Mouse (Mus musculus) liver, embryonic 12.5 days (tissue): ENCODE results near the gene Siglech. TPM values are rescaled to one million over a fixed set of nuclear protein-coding genes. Genes with fewer than 3 reads are reported as not detected.
A peak's percentile ranks its signal among the peaks of the same experiment; 100 is the strongest.
"Not testable (repeated sequence)": the region's sequence is repeated elsewhere in the genome, so short reads cannot be mapped to it uniquely, and the experiment has no call there.

Experiments used
- ATAC-seq: fragments of 200-750 bp; cut with Nextera tagmentation; 2 replicates; pipeline ENCODE4 v1.8.0; 2017; ENCODE audit warnings: moderate number of reproducible peaks, mild to moderate bottlenecking, moderate library complexity
- H3K27ac ChIP-seq: fragments of 300-500 bp; sonication (generic); 2 replicates; pipeline ENCODE4 v1.5.1; 2016; ENCODE audit warnings: mild to moderate bottlenecking
- H3K27me3 ChIP-seq: fragments of 300-500 bp; sonication (generic); replicated peaks from 2 replicates; pipeline ENCODE4 v1.6.1; 2016; ENCODE audit warnings: mild to moderate bottlenecking, moderate library complexity
- H3K36me3 ChIP-seq: fragments of 300-500 bp; sonication (generic); 2 replicates; pipeline ENCODE4 v1.6.1; 2016; ENCODE audit warnings: mild to moderate bottlenecking, moderate library complexity
- H3K4me1 ChIP-seq: fragments of 300-500 bp; sonication (generic); 2 replicates; pipeline ENCODE4 v1.6.1; 2016
- H3K4me2 ChIP-seq: fragments of 300-500 bp; sonication (generic); 2 replicates; pipeline ENCODE4 v1.6.1; 2016; ENCODE audit warnings: mild to moderate bottlenecking, moderate library complexity
- H3K4me3 ChIP-seq: fragments of 300-500 bp; sonication (generic); 2 replicates; pipeline ENCODE4 v1.5.1; 2016; ENCODE audit warnings: mild to moderate bottlenecking, moderate library complexity
- H3K9ac ChIP-seq: fragments of 300-500 bp; sonication (generic); 2 replicates; pipeline ENCODE4 v1.6.1; 2016; ENCODE audit warnings: mild to moderate bottlenecking, moderate library complexity
- H3K9me3 ChIP-seq: fragments of 300-500 bp; sonication (generic); replicated peaks from 2 replicates; pipeline ENCODE4 v1.6.1; 2016; ENCODE audit warnings: mild to moderate bottlenecking, moderate library complexity
- WGBS: fragments of 180-500 bp; shearing (Covaris S2); methylation state at CpG from one replicate; pipeline ENCODE4 v1.1.7; 2016; ENCODE audit not compliant: insufficient replicate concordance; 5-methylcytosine and 5-hydroxymethylcytosine counted together
- polyA plus RNA-seq: library from polyadenylated mRNA; unstranded; fragments of >200 nt; fragmentation: Nextera tagmentation; extraction: Ambion mirVana; gene quantifications from 2 replicates; pipeline ENCODE4 v1.2.1, GENCODE M21; 2016

Siglech gene
- polyA plus RNA-seq, 1 experiment from 2014 or later: 0.23 TPM

- ATAC-seq, H3K9ac ChIP-seq, H3K27ac ChIP-seq, H3K27me3 ChIP-seq, H3K36me3 ChIP-seq, H3K4me2 ChIP-seq, H3K9me3 ChIP-seq, H3K4me3 ChIP-seq: not testable (repeated sequence)
- WGBS: 56% methylated on average over 5 of the region's 5 CpGs
- peaks cover 23% of the 10 kb centered on the region for H3K4me1 ChIP-seq
Measured at GRCm38 (mm10) chr7:55790586-55790985, 22.6 kb downstream of the Siglech start.

GRCm38 (mm10) chr7:55792280-55792679, 24.3 kb downstream of the Siglech start:
- WGBS: 61% methylated on average over 3 of the region's 3 CpGs
- Histone ChIP-seq H3K27ac (no peak overlapping the region), H3K4me3 (no peak overlapping the region), H3K9ac (no peak overlapping the region), H3K4me2 (no peak overlapping the region), H3K4me1 (peaks cover 30% of the 10 kb centered on the region), H3K9me3 (no peaks in the 10 kb centered on the region), H3K36me3 (peaks cover 14% of the 10 kb centered on the region), H3K27me3 (no peaks in the 10 kb centered on the region)
- ATAC-seq: no peak

GRCm38 (mm10) chr7:55793236-55793951, 25.4 kb downstream of the Siglech start:
- H3K27ac ChIP-seq: no peak overlapping the region
- H3K4me1 ChIP-seq: peaks cover 30% of the 10 kb centered on the region
- peak overlapping the region; percentile 87 for H3K9ac ChIP-seq
- peaks cover 20% of the 10 kb centered on the region for H3K36me3 ChIP-seq
- H3K4me2 ChIP-seq: peak overlapping the region; percentile 81
- no peak for ATAC-seq
- H3K27me3 ChIP-seq: no peaks in the 10 kb centered on the region
- WGBS: 37% methylated on average over 13 of the region's 13 CpGs
- peak overlapping the region; percentile 85 for H3K4me3 ChIP-seq
- H3K9me3 ChIP-seq: no peaks in the 10 kb centered on the region

GRCm38 (mm10) chr7:55793952-55794603, 26.1 kb downstream of the Siglech start, which contains the start of gene Tubgcp5:
TSS of gene Tubgcp5 (plus strand) at chr7:55794154.
- ATAC-seq: peak; percentile 98
- WGBS: under 1% methylated on average over 51 of the region's 51 CpGs

GRCm38 (mm10) chr7:55799981-55800380, 32.0 kb downstream of the Siglech start:
- H3K4me3 ChIP-seq: no peak overlapping the region
- H3K27ac ChIP-seq: no peak overlapping the region
- no peak overlapping the region for H3K9ac ChIP-seq
- ATAC-seq: no peak
- peaks cover 74% of the 10 kb centered on the region for H3K36me3 ChIP-seq
- peaks cover 12% of the 10 kb centered on the region for H3K4me1 ChIP-seq
- H3K4me2 ChIP-seq: no peak overlapping the region
- H3K27me3 ChIP-seq: no peaks in the 10 kb centered on the region
- no peaks in the 10 kb centered on the region for H3K9me3 ChIP-seq
- 75% methylated on average over 3 of the region's 3 CpGs for WGBS

More at GRCm38 (mm10) chr7:55793952-55794603, 26.1 kb downstream of the Siglech start, which contains the start of gene Tubgcp5:
- no peaks in the 10 kb centered on the region for H3K9me3 ChIP-seq
- peak within 1 kb of the TSS; percentile 85 for H3K4me3 ChIP-seq
- H3K4me1 ChIP-seq: peaks cover 30% of the 10 kb centered on the region
- H3K27ac ChIP-seq: peak within 1 kb of the TSS; percentile 77
- peak within 1 kb of the TSS; percentile 87 for H3K9ac ChIP-seq
- H3K27me3 ChIP-seq: no peaks in the 10 kb centered on the region
- H3K36me3 ChIP-seq: peaks cover 26% of the 10 kb centered on the region
- peak within 1 kb of the TSS; percentile 81 for H3K4me2 ChIP-seq

GRCm38 (mm10) chr7:55809967-55810366, 42.0 kb downstream of the Siglech start:
- WGBS: 58% methylated on average over 2 of the region's 2 CpGs
- Histone ChIP-seq H3K4me2 (no peak overlapping the region), H3K27ac (no peak overlapping the region), H3K4me3 (no peak overlapping the region), H3K9ac (no peak overlapping the region), H3K9me3 (no peaks in the 10 kb centered on the region), H3K4me1 (no peaks in the 10 kb centered on the region), H3K36me3 (peaks cover 88% of the 10 kb centered on the region), H3K27me3 (no peaks in the 10 kb centered on the region)
- ATAC-seq: no peak

- 86% methylated on average over 5 of the region's 5 CpGs for WGBS
- Histone ChIP-seq H3K9me3 (no peaks in the 10 kb centered on the region), H3K4me3 (no peak overlapping the region), H3K4me1 (no peaks in the 10 kb centered on the region), H3K9ac (no peak overlapping the region), H3K27ac (no peak overlapping the region), H3K4me2 (no peak overlapping the region), H3K36me3 (peaks cover 89% of the 10 kb centered on the region), H3K27me3 (no peaks in the 10 kb centered on the region)
- ATAC-seq: no peak
Measured at GRCm38 (mm10) chr7:55824468-55824867, 56.5 kb downstream of the Siglech start.

- 79% methylated on average over 9 of the region's 9 CpGs for WGBS
- H3K36me3 ChIP-seq: peaks cover 83% of the 10 kb centered on the region
Measured at GRCm38 (mm10) chr7:55827551-55827950, 59.6 kb downstream of the Siglech start.

More at GRCm38 (mm10) chr7:55827551-55827950, 59.6 kb downstream of the Siglech start:
- Histone ChIP-seq H3K27me3 (no peaks in the 10 kb centered on the region), H3K4me1 (no peaks in the 10 kb centered on the region), H3K4me3 (no peak overlapping the region), H3K9me3 (no peaks in the 10 kb centered on the region), H3K9ac (no peak overlapping the region), H3K27ac (no peak overlapping the region), H3K4me2 (no peak overlapping the region)
- ATAC-seq: no peak

Other genes starting within 250 kb of the Siglech start
- 14.8 TPM in 2 replicates for gene Tubgcp5, start 26.0 kb downstream of the Siglech start, polyA plus RNA-seq
- 29.6 and 30.1 TPM in 2 replicates for gene Cyfip1, start 73.6 kb downstream of the Siglech start, polyA plus RNA-seq
- 34.9 and 37.5 TPM in 2 replicates for gene Nipa2, start 194.3 kb downstream of the Siglech start, polyA plus RNA-seq